Mouse (Mus musculus) frontal cortex, postnatal 25 days (tissue): ENCODE measurements around the gene Elmo1.

Experiments
- DNase-seq, 2 experiments: peaks; one replicate each; pipeline ENCODE4 v3.0.0; 2022; ENCODE audit warnings: low spot score in 2 of 2

Gene Elmo1

DNA sequence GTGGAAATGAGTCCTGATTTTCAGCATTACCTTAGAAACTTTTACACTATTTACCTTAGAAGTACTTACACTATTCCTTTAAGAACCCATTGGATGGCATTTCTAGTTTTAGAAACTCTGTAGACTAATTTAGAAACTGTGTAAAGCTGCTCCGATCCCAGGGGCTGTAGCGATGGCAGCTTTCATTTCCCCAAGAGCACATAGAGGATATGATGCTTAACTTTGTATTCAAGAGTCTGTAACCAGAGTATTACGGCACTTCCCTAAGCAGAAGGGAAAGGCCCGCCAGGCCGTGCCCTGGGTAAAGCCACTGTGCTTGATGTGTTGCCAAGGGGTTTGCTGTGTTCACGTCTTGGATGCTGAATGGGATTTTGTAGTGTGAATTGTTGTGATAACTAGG is 222.9 kb downstream of the Elmo1 start:
- DNase-seq = no peak

GRCm38 (mm10) chr13:20316139-20316538 is 225.7 kb downstream of the Elmo1 start:
- DNase-seq = no peak

DNA sequence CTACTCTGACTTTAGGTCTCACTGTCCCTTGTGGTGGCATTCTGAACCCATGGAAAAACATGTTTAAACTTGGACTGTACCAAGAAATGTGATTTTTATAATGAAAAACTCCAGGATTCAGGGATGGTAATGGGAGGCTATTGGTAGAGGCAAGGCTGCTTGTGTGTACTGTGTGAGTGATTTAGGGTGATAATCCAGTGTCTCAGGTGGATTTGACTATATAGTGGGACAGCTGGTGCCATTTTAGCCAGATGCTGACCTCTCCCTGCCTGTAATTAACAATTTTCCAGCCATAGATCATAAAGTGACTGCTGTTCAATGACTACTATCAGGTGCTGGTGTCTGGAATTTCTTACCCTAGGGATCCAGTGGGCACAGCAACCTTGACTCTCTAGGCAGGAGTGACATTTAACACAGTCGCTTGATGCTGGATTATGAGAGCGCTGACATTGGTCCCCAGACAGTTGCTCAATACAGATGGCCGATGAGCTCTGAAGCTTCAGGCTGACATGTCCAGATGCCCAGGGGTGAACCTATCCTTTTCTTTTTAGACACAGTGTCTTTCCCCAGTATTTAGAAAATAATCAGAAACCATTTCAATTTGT is 228.3 kb downstream of the Elmo1 start:
- no peak for DNase-seq

DNA sequence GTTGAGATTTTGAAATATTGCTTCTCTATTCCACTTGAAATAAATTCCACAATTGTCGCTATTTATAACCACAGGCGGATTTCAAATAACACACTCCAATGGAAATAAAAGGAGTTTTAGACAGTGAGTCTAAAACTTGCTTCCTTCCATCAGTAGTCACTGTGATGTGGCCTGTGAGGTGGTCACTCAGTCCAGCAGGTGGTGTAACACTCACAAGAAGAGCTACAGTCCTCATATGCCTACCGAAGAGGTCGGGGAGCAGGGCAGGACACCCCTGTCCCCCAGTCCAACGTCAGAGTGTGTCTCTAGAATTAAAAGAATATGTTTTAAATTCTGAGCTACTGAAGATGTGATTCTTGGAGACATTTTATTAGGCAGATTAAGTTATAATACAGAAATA is 229.8 kb downstream of the Elmo1 start:
- DNase-seq = no peak

DNA sequence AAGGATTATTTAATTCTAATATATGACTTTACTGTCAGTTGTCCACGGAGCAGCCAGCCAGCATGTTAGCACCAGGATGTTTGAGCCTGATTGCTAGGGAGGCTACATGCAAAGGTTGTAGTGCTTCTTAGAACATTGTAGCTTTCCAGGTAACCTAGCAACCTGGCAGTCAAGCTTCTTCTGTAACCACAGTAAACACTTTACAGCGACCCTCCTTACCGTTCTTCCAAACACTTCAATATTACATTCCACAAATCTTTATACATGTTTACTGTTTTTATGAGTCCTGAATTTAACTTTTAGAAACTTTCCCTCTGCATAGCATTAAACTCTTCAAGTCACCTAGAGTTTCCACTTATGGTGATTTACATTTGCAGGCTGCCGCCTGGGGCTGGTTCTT is 233.1 kb downstream of the Elmo1 start:
- DNase-seq = no peak

- no peak for DNase-seq
Measured at GRCm38 (mm10) chr13:20327064-20327463, 236.7 kb downstream of the Elmo1 start.

- no peak for DNase-seq
Measured at GRCm38 (mm10) chr13:20327975-20328374, 237.6 kb downstream of the Elmo1 start.

GRCm38 (mm10) chr13:20328672-20329071 is 238.3 kb downstream of the Elmo1 start:
- no peak for DNase-seq

DNA sequence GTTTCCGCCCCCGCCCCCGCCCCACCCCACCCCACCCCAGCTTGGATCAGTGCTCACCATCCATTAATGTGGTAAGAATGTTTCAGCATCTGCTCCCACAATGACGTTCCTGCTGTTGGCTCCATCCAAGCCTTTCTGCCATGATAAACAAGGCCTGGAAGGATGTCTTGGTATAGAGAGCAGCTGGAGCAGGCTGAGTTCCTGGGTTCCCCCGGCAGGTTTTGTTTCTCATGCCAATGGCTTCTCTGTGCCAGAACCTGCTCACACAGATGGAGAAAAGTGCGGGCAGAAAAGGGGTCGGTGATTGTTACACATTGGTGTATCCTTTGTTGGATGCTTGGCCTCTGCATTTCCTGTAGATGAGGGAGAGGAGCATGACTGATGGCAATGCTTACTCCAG is 240.6 kb downstream of the Elmo1 start:
- DNase-seq = no peak

- no peak for DNase-seq
Measured at GRCm38 (mm10) chr13:20335051-20335888, 244.9 kb downstream of the Elmo1 start.

DNA sequence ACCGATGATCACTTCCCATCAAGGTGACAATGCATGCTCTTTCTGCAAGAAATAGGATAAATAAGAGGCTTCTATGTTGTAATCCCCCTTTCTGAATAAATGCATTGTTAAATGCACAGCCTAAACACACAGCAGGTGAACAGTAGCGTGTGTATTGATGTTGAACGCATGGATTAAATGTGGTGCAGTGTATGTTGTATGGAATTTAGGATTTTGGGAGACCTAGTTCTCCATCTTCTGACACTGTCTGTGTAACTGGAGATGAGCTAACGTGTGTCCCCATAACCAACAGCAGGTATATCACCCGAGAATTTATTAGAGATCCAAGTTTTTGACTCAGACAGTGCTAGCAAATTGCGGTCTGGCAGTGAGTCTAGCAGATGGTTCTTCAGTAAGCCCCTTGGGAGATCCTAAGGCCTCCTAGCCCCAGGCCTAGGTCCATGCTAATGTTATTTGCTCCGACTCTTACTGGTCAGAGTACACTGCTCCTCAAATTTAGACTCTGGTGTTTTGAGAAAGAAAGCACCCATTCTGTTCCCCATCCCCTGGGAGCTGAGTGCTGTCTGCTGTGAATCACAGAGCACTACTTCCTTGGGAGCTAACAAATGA is 245.6 kb downstream of the Elmo1 start:
- no peak for DNase-seq

DNA sequence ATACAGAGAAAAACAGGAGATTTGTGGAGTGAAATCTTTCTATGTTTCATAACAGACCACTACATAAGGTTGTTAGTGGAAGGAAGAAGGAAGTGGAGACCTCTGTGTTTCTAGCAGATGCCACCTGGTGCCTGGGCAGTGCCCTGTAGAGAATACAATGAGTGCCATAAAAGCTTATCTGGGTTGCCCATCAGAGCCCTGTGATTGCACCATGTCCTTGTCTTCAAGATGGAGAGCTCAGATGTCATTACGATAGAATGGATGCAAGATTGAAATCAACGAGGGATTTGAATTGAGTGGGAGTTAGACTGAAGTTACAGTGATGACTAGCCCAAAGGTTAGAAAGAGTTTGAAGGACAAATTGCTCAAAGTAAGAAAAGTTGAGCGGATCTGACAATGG is 252.5 kb downstream of the Elmo1 start:
- DNase-seq = no peak

- DNase-seq = no peak
Measured at GRCm38 (mm10) chr13:20349754-20350153, 259.4 kb downstream of the Elmo1 start.

GRCm38 (mm10) chr13:20352631-20353030 is 262.2 kb downstream of the Elmo1 start:
- no peak for DNase-seq

GRCm38 (mm10) chr13:20353862-20354603 is 263.6 kb downstream of the Elmo1 start:
- DNase-seq = no peak

- DNase-seq = no peak
Measured at GRCm38 (mm10) chr13:20354604-20354999, 264.2 kb downstream of the Elmo1 start.

DNA sequence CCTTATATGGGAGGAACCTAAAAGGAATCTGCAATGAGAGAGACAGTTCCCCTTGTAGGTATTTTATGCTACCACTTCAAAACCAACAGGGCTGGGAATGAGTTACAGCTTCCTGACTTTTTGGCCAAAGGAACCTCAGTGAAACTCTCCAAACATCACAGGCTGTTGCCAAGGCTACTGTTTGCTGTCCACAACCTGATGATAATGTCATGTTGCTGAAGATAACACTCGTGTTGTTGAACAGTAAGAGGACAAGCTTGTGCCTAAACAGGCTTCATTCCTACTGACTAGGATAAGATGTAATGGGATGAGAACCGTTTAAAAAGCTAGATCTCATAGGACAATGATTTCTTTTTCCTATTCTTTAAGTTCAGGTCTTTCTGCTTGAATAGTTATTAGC is 272.1 kb downstream of the Elmo1 start:
- no peak for DNase-seq

GRCm38 (mm10) chr13:20365828-20366593 is 275.6 kb downstream of the Elmo1 start:
- DNase-seq = no peak

DNA sequence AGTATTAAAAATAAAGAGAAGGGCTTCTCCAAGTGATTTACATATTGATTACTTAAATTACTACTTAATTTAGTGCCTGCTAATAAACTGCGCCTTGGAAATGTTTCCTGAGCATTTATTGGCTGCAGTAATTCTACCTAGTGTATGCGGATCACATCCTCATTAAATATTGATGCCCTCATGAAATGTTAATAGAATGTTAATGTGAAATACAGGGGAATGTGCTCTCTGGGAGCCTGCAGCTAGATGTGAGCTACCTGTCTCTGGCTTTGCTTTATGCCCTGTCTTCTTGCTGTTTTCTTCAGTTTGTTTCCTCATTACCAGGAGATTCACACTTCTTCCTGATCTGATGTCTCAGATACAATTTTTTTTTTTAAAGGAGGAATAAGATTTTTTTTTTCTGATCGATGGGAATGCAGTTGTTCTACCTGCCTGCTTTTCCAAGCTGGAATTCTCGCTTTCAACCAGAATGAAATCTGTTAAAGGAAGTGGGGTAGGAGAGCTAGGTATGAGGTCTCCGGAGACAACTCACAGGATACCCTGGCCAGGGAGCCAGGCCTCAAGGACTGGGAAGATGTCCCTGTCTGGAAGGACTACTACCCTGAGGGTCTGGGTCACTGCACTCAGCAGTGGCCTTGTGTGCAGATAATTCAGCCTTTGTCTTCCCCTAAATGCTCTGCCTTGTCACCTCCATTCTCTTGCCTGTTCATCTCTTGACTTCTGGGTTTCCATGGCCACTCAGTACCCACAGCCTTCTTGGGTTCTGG is 279.8 kb downstream of the Elmo1 start:
- DNase-seq = no peak

DNA sequence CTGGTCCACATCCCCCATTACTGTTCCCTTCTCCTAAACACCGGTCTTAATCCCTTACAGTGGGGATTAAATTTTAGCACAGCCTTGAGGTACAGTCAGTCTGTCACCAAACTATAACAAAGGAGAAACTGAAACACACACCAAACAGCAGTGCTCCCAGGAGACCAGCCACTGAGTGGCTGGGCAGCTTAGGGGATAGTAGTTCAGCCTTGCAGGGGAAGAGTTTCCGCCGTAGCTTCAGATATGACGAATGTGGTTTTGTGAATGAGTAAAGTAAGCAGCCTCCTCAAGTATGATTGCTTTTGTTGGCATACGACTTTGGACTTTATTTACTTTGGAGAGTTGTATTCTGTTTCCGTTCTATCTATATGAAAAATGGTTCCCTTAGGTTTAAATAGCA is 281.1 kb downstream of the Elmo1 start:
- DNase-seq = no peak

- DNase-seq = no peak
Measured at GRCm38 (mm10) chr13:20372335-20372734, 281.9 kb downstream of the Elmo1 start.
